In the genomic region with DNA sequence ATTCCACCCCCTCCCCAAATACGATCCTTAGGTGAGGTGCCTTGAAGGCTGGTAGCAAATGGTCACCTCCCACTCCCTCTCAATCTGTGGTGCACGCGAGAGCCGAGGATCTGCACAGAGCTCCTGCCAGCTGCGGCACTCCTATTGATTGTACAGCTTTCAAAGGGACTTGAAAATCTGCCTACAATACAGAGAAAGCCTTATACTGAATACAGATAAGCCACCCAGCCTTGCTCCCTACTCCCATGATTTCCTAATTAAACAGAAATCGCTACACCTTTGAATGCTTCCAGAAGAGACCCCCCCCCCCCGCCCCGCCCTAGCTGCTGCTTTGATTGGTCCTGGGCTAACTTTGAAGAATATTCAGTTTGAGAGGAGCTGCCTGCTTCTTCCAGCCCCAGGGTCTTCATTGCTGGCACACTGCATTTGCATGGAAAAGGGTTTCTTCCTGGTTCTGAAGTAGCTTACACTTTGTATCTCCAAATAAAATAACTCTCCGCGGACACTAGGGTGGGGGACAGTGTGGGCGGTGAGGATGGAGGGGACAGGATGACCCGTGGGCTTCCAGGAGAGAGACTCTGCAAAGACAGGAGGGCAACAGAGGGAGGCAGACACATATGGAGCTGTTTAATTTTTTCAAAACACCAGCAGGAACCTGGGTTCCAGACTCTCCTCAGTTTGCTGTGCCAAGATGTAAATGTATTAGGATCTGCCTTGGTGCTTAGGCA, we compare ENCODE assay signal across 14 mouse cellular contexts. TPM values are rescaled to one million over a fixed set of nuclear protein-coding genes. Genes with fewer than 3 reads are reported as not detected.
DNase-seq lines count a peak whose midpoint lies in the region; ATAC-seq lines count a peak whose summit lies in the region.
"Had no signal": no experiment of that assay in that cellular context is flagged by ENCODE, and none has a peak within 500 bp of the region (broad histone marks: within the 10 kb centered on the region; RNA-seq: fewer than 3 reads in every experiment).

No protein-coding gene starts in this region.

- H3K27ac ChIP-seq in embryonic facial prominence, embryonic 12.5 days: 0 out of 2 replicates have a peak overlapping the region, but pooled peaks have one; percentile 23
- peak overlapping the region; percentile 87 for H3K27ac ChIP-seq in forebrain, embryonic 13.5 days
- peak overlapping the region; percentile 37; the same call in 1 of the 2 replicates for H3K27ac ChIP-seq in hindbrain, embryonic 16.5 days (ENCODE audit: low read depth, low read length)
- peak overlapping the region; percentile 28; the same call in 1 of the 2 replicates for H3K27ac ChIP-seq in neural tube, embryonic 14.5 days (ENCODE audit: low read depth, low read length)
- H3K27ac ChIP-seq in limb, embryonic 10.5 days: no peak overlapping the region
- H3K27ac ChIP-seq: heart, embryonic 15.5 days had no signal

- H3K4me1 ChIP-seq in embryonic facial prominence, embryonic 12.5 days: peaks cover 17% of the 10 kb centered on the region
- H3K4me1 ChIP-seq in forebrain, embryonic 13.5 days: peaks cover 32% of the 10 kb centered on the region
- H3K4me1 ChIP-seq in hindbrain, embryonic 16.5 days (ENCODE audit: control insufficient read depth, insufficient read depth, low read depth, low read length): peaks cover 17% of the 10 kb centered on the region
- H3K4me1 ChIP-seq in neural tube, embryonic 14.5 days (ENCODE audit: control insufficient read depth, insufficient read depth, low read length): no peaks in the 10 kb centered on the region
- peaks cover 32% of the 10 kb centered on the region for H3K4me1 ChIP-seq in limb, embryonic 10.5 days
- H3K4me1 ChIP-seq: heart, embryonic 15.5 days had no signal

- 56% methylated on average over 12 of the region's 12 CpGs for WGBS in embryonic facial prominence, embryonic 12.5 days
- 15% methylated on average over 12 of the region's 12 CpGs for WGBS in forebrain, embryonic 13.5 days
- WGBS in hindbrain, embryonic 16.5 days: 40% methylated on average over 12 of the region's 12 CpGs
- 39% methylated on average over 12 of the region's 12 CpGs for WGBS in neural tube, embryonic 14.5 days
- whole genome bisulfite sequencing in limb, embryonic 10.5 days: 74% methylated on average over 12 of the region's 12 CpGs

- no peaks in the 10 kb centered on the region for H3K36me3 ChIP-seq in embryonic facial prominence, embryonic 12.5 days
- no peaks in the 10 kb centered on the region for H3K36me3 ChIP-seq in forebrain, embryonic 13.5 days (ENCODE audit: poor library complexity, severe bottlenecking)
- H3K36me3 ChIP-seq in hindbrain, embryonic 16.5 days (ENCODE audit: control insufficient read depth, insufficient read depth, low read length): no peaks in the 10 kb centered on the region
- no peaks in the 10 kb centered on the region for H3K36me3 ChIP-seq in neural tube, embryonic 14.5 days (ENCODE audit: control insufficient read depth, insufficient read depth, low read length)
- H3K36me3 ChIP-seq in limb, embryonic 10.5 days: no peaks in the 10 kb centered on the region
- H3K36me3 ChIP-seq: heart, embryonic 15.5 days had no signal

- no peak for DNase-seq in urinary bladder, postnatal 4 days (ENCODE audit: low spot score in 2 of 2)
- DNase-seq in limb, embryonic 10.5 days (ENCODE audit: low spot score): no peak
- DNase-seq: kidney, postnatal 10 days; liver; lung, embryonic 14.5 days; thymus, postnatal 4 days had no signal

- H3K9me3 ChIP-seq in embryonic facial prominence, embryonic 12.5 days: no peaks in the 10 kb centered on the region
- no peaks in the 10 kb centered on the region for H3K9me3 ChIP-seq in forebrain, embryonic 13.5 days (replicated peaks)
- no peaks in the 10 kb centered on the region for H3K9me3 ChIP-seq in hindbrain, embryonic 16.5 days (ENCODE audit: control insufficient read depth, low read length)
- no peaks in the 10 kb centered on the region for H3K9me3 ChIP-seq in neural tube, embryonic 14.5 days (ENCODE audit: control insufficient read depth, low read length)
- no peaks in the 10 kb centered on the region for H3K9me3 ChIP-seq in limb, embryonic 10.5 days (replicated peaks)
- H3K9me3 ChIP-seq: heart, embryonic 15.5 days had no signal

- no peak overlapping the region for H3K9ac ChIP-seq in embryonic facial prominence, embryonic 12.5 days
- H3K9ac ChIP-seq in forebrain, embryonic 13.5 days: no peak overlapping the region
- H3K9ac ChIP-seq in hindbrain, embryonic 16.5 days (ENCODE audit: low read depth, low read length): no peak overlapping the region
- no peak overlapping the region for H3K9ac ChIP-seq in neural tube, embryonic 14.5 days (replicated peaks; ENCODE audit: low read depth, low read length)
- H3K9ac ChIP-seq: heart, embryonic 15.5 days; lung, embryonic 14.5 days had no signal

- no peak overlapping the region for H3K4me2 ChIP-seq in embryonic facial prominence, embryonic 12.5 days (replicated peaks)
- peak overlapping the region; percentile 17; the same call in 1 of the 2 replicates for H3K4me2 ChIP-seq in forebrain, embryonic 13.5 days
- no peak overlapping the region for H3K4me2 ChIP-seq in hindbrain, embryonic 16.5 days (ENCODE audit: low read length)
- no peak overlapping the region for H3K4me2 ChIP-seq in neural tube, embryonic 14.5 days (ENCODE audit: low read depth, low read length)
- H3K4me2 ChIP-seq: heart, embryonic 15.5 days; lung, embryonic 14.5 days had no signal

- ATAC-seq in embryonic facial prominence, embryonic 12.5 days (ENCODE audit: insufficient number of reproducible peaks, insufficient read depth, low FRiP score, low TSS enrichment): no peak
- peak; percentile 80; the same call in 1 of the 2 replicates for ATAC-seq in forebrain, embryonic 13.5 days
- peak; percentile 43; the same call in 1 of the 2 replicates for ATAC-seq in hindbrain, embryonic 16.5 days
- ATAC-seq in neural tube, embryonic 14.5 days (ENCODE audit: low read depth): no peak
- ATAC-seq in erythroblast, adult 5-6 weeks (replicated peaks; ENCODE audit: low FRiP score, poor library complexity, severe bottlenecking): no peak

- H3K4me3 ChIP-seq in embryonic facial prominence, embryonic 12.5 days: no peak overlapping the region
- no peak overlapping the region for H3K4me3 ChIP-seq in forebrain, embryonic 13.5 days
- H3K4me3 ChIP-seq in hindbrain, embryonic 16.5 days (ENCODE audit: low read length): no peak overlapping the region
- no peak overlapping the region for H3K4me3 ChIP-seq in neural tube, embryonic 14.5 days (ENCODE audit: low read depth, low read length)
- H3K4me3 ChIP-seq in limb, embryonic 10.5 days: no peak overlapping the region
- H3K4me3 ChIP-seq: heart, embryonic 15.5 days had no signal

- H3K27me3 ChIP-seq in embryonic facial prominence, embryonic 12.5 days: no peaks in the 10 kb centered on the region
- H3K27me3 ChIP-seq in forebrain, embryonic 13.5 days: no peaks in the 10 kb centered on the region
- no peaks in the 10 kb centered on the region for H3K27me3 ChIP-seq in hindbrain, embryonic 16.5 days (replicated peaks; ENCODE audit: control insufficient read depth, insufficient read depth, low read length)
- no peaks in the 10 kb centered on the region for H3K27me3 ChIP-seq in neural tube, embryonic 14.5 days (ENCODE audit: control insufficient read depth, insufficient read depth, low read length)
- H3K27me3 ChIP-seq in limb, embryonic 10.5 days (ENCODE audit: low read depth, poor library complexity, severe bottlenecking): no peaks in the 10 kb centered on the region
- H3K27me3 ChIP-seq: CH12.LX; heart, embryonic 15.5 days had no signal

RNA-seq across cellular contexts. Expression of a gene that starts 17.4 kb away (rescaled TPM):
- polyA plus RNA-seq in embryonic facial prominence, embryonic 12.5 days (2016; fragmentation: Nextera tagmentation; extraction: Ambion mirVana): 3.0 and 3.3 TPM in 2 replicates
- polyA plus RNA-seq in forebrain, embryonic 13.5 days (2015; fragmentation: Nextera tagmentation; extraction: Ambion mirVana): 62.7 and 78.0 TPM in 2 replicates
- polyA plus RNA-seq in hindbrain, embryonic 16.5 days (2015; fragmentation: Nextera tagmentation; extraction: Ambion mirVana): 32.3 and 32.5 TPM in 2 replicates
- 9.9 and 14.2 TPM in 2 replicates for polyA plus RNA-seq in neural tube, embryonic 14.5 days (2014; fragmentation: Nextera tagmentation; extraction: Ambion mirVana)
- total RNA-seq in erythroblast, adult 5-6 weeks (2015; ENCODE audit: low replicate concordance): 0.63 TPM in 1 of 2 replicates, not detected in the other
- total RNA-seq in erythroblast, adult 5-6 weeks (2017; ENCODE audit: low replicate concordance): 0.56 TPM in 1 of 2 replicates, not detected in the other
- polyA plus RNA-seq in limb, embryonic 10.5 days (2016; fragmentation: Nextera tagmentation; extraction: Ambion mirVana): 0.55 and 0.68 TPM in 2 replicates
- total RNA-seq: CH12.LX; megakaryocyte-erythroid progenitor cell, adult 5-6 weeks had no signal

RNA-seq across cellular contexts. Expression of a gene that starts 47.2 kb away (rescaled TPM):
- polyA plus RNA-seq in embryonic facial prominence, embryonic 12.5 days (2016; fragmentation: Nextera tagmentation; extraction: Ambion mirVana): 28.9 and 31.1 TPM in 2 replicates
- polyA plus RNA-seq in forebrain, embryonic 13.5 days (2015; fragmentation: Nextera tagmentation; extraction: Ambion mirVana): 30.1 and 31.1 TPM in 2 replicates
- 35.3 and 38.5 TPM in 2 replicates for polyA plus RNA-seq in hindbrain, embryonic 16.5 days (2015; fragmentation: Nextera tagmentation; extraction: Ambion mirVana)
- polyA plus RNA-seq in neural tube, embryonic 14.5 days (2014; fragmentation: Nextera tagmentation; extraction: Ambion mirVana): 35.0 and 36.3 TPM in 2 replicates
- total RNA-seq in erythroblast, adult 5-6 weeks (2015; ENCODE audit: low replicate concordance): 14.2 and 18.3 TPM in 2 replicates
- total RNA-seq in erythroblast, adult 5-6 weeks (2017; ENCODE audit: low replicate concordance): 11.7 and 12.7 TPM in 2 replicates
- polyA plus RNA-seq in limb, embryonic 10.5 days (2016; fragmentation: Nextera tagmentation; extraction: Ambion mirVana): 26.3 and 31.1 TPM in 2 replicates

RNA-seq across cellular contexts. Expression of a gene that starts 48.1 kb away (rescaled TPM):
- 21.4 TPM in 2 replicates for polyA plus RNA-seq in embryonic facial prominence, embryonic 12.5 days (2016; fragmentation: Nextera tagmentation; extraction: Ambion mirVana)
- 27.7 and 29.0 TPM in 2 replicates for polyA plus RNA-seq in forebrain, embryonic 13.5 days (2015; fragmentation: Nextera tagmentation; extraction: Ambion mirVana)
- polyA plus RNA-seq in hindbrain, embryonic 16.5 days (2015; fragmentation: Nextera tagmentation; extraction: Ambion mirVana): 37.1 and 40.1 TPM in 2 replicates
- polyA plus RNA-seq in neural tube, embryonic 14.5 days (2014; fragmentation: Nextera tagmentation; extraction: Ambion mirVana): 23.5 and 24.4 TPM in 2 replicates
- 6.3 and 13.6 TPM in 2 replicates for total RNA-seq in erythroblast, adult 5-6 weeks (2015; ENCODE audit: low replicate concordance)
- 5.7 and 7.5 TPM in 2 replicates for total RNA-seq in erythroblast, adult 5-6 weeks (2017; ENCODE audit: low replicate concordance)
- 14.2 and 15.7 TPM in 2 replicates for polyA plus RNA-seq in limb, embryonic 10.5 days (2016; fragmentation: Nextera tagmentation; extraction: Ambion mirVana)

Comparison
In these comparisons a context has a peak if more than half of its experiments do, and no peak if none do; other contexts are left out.
1. ATAC-seq: peak in forebrain, embryonic 13.5 days (single experiment) and hindbrain, embryonic 16.5 days (single experiment); none in embryonic facial prominence, embryonic 12.5 days (single experiment), neural tube, embryonic 14.5 days (single experiment) and erythroblast, adult 5-6 weeks (single experiment).